Mouse (Mus musculus): ENCODE results near the gene Olfr1341. TPM values are rescaled to one million over a fixed set of nuclear protein-coding genes. Genes with fewer than 3 reads are reported as not detected.

Olfr1341 gene
- polyA plus RNA-seq, 1 experiment from 2014 or later: not detected

DNA sequence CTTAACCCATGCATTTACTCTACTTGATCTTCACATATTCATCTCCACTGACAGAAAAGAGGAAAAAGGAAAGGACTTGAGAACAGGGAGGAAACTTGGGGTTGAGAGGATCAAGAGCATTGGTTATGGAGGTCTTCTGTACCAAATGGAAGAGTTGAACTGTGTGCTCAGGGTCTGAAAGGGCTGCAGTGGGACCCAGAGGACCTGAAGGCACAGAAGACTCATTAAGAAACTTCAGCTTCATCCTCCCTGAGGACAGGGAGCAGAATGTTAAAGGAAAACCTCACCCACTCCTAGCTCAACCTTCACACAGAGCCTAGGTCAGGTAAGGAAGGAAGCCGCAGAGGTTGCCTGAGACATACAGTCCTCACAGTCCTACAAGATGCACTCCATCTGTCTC, 28.6 kb downstream of the Olfr1341 start, which contains the start of gene Olfr1339:
TSS of gene Olfr1339 (plus strand) at position 301 of the 400 bp plus-strand sequence.
- 100% methylated on average over 1 of the region's 1 CpGs for WGBS
- no peak for ATAC-seq (ENCODE audit: insufficient read depth, low FRiP score, low TSS enrichment)
- DNase-seq (ENCODE audit: low spot score): no peak

GRCm38 (mm10) chr4:118739574-118739973, 36.3 kb downstream of the Olfr1341 start:
- no peaks in the 10 kb centered on the region for H3K36me3 ChIP-seq (ENCODE audit: control insufficient read depth, insufficient read depth, low read length)
- no peak for ATAC-seq (ENCODE audit: insufficient read depth, low FRiP score, low TSS enrichment)
- no peak overlapping the region for H3K4me2 ChIP-seq (ENCODE audit: low read depth)
- DNase-seq (ENCODE audit: low spot score): no peak
- no peak overlapping the region for H3K9ac ChIP-seq (ENCODE audit: low read length)
- H3K27me3 ChIP-seq (ENCODE audit: control insufficient read depth, insufficient read depth, low read length): 0 out of 2 replicates have a peak, but pooled peaks cover 3% of the 10 kb centered on the region
- H3K9me3 ChIP-seq (ENCODE audit: control insufficient read depth, low read length): no peaks in the 10 kb centered on the region
- H3K27ac ChIP-seq (ENCODE audit: low read depth, low read length): no peak overlapping the region
- 73% methylated on average over 3 of the region's 3 CpGs for WGBS
- H3K4me3 ChIP-seq (ENCODE audit: low read depth, low read length): no peak overlapping the region
- no peaks in the 10 kb centered on the region for H3K4me1 ChIP-seq (ENCODE audit: control insufficient read depth, insufficient read depth, low read length)

More for the DNA sequence above, 28.6 kb downstream of the Olfr1341 start, which contains the start of gene Olfr1339:
- H3K4me3 ChIP-seq (ENCODE audit: low read depth, low read length): no peak within 1 kb of the TSS
- H3K36me3 ChIP-seq (ENCODE audit: control insufficient read depth, insufficient read depth, low read length): no peaks in the 10 kb centered on the region
- H3K9me3 ChIP-seq (ENCODE audit: control insufficient read depth, low read length): no peaks in the 10 kb centered on the region
- no peak within 1 kb of the TSS for H3K4me2 ChIP-seq (ENCODE audit: low read depth)
- H3K4me1 ChIP-seq (ENCODE audit: control insufficient read depth, insufficient read depth, low read length): no peaks in the 10 kb centered on the region
- H3K9ac ChIP-seq (ENCODE audit: low read length): no peak within 1 kb of the TSS
- no peaks in the 10 kb centered on the region for H3K27me3 ChIP-seq (ENCODE audit: control insufficient read depth, insufficient read depth, low read length)
- H3K27ac ChIP-seq (ENCODE audit: low read depth, low read length): no peak within 1 kb of the TSS

- WGBS: 6% methylated on average over 11 of the region's 11 CpGs
- H3K27ac ChIP-seq (ENCODE audit: low read depth, low read length): no peak overlapping the region
- H3K27me3 ChIP-seq (ENCODE audit: control insufficient read depth, insufficient read depth, low read length): 0 out of 2 replicates have a peak, but pooled peaks cover 3% of the 10 kb centered on the region
- H3K4me1 ChIP-seq (ENCODE audit: control insufficient read depth, insufficient read depth, low read length): no peaks in the 10 kb centered on the region
- no peak overlapping the region for H3K4me2 ChIP-seq (ENCODE audit: low read depth)
- no peak overlapping the region for H3K4me3 ChIP-seq (ENCODE audit: low read depth, low read length)
- H3K36me3 ChIP-seq (ENCODE audit: control insufficient read depth, insufficient read depth, low read length): no peaks in the 10 kb centered on the region
- no peak overlapping the region for H3K9ac ChIP-seq (ENCODE audit: low read length)
- DNase-seq (ENCODE audit: low spot score) (no peak), ATAC-seq (ENCODE audit: insufficient read depth, low FRiP score, low TSS enrichment) (no peak)
- no peaks in the 10 kb centered on the region for H3K9me3 ChIP-seq (ENCODE audit: control insufficient read depth, low read length)
Measured at GRCm38 (mm10) chr4:118740988-118741698, 37.8 kb downstream of the Olfr1341 start.

DNA sequence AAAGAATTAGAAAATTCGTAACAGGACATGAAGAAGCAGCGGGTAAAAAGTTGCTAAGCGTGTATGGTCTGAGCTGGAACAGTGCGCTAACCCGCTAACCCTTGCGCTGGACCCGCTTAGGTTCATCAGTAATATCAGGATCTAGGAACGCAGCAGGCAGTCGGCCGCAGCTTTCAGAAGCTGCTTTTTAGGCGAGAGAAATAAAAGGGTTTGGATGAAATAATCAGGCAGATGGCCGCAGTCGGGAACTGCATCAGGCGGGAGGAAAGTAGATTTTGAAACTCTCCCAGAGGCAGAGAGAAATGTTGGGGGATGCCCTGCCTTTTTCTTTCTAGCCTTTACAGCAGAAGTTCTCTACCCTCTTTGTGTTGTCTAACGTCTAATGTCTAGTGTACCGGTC, 38.6 kb downstream of the Olfr1341 start:
- no peak overlapping the region for H3K9ac ChIP-seq (ENCODE audit: low read length)
- H3K4me1 ChIP-seq (ENCODE audit: control insufficient read depth, insufficient read depth, low read length): no peaks in the 10 kb centered on the region
- H3K27me3 ChIP-seq (ENCODE audit: control insufficient read depth, insufficient read depth, low read length): 0 out of 2 replicates have a peak, but pooled peaks cover 3% of the 10 kb centered on the region
- no peak overlapping the region for H3K4me3 ChIP-seq (ENCODE audit: low read depth, low read length)
- ATAC-seq (ENCODE audit: insufficient read depth, low FRiP score, low TSS enrichment): no peak
- no peaks in the 10 kb centered on the region for H3K9me3 ChIP-seq (ENCODE audit: control insufficient read depth, low read length)
- no peak overlapping the region for H3K4me2 ChIP-seq (ENCODE audit: low read depth)
- no peak for DNase-seq (ENCODE audit: low spot score)
- no peaks in the 10 kb centered on the region for H3K36me3 ChIP-seq (ENCODE audit: control insufficient read depth, insufficient read depth, low read length)
- WGBS: 6% methylated on average over 16 of the region's 16 CpGs
- H3K27ac ChIP-seq (ENCODE audit: low read depth, low read length): no peak overlapping the region

DNA sequence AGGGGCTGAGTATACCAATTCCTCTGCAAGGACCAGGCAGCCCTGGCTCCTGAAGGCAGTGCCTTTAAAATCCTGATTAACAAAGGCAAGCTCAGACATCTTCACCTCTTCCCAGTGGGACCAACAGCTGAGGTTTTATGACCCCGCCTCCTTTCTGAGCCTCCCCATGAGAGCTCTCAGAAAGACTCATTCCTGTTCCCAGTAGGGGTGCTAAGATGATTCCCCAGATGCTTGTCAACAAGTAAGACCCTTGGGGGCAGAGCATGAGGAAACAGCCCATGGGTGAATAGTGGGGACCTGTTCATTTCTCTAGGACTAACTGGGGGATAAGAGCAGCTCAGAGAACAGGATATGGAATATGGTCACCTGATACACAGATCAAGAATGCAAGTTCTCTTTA, 55.3 kb downstream of the Olfr1341 start, which contains the start of gene Olfr1338:
TSS of gene Olfr1338 (minus strand) at position 101 of the 400 bp plus-strand sequence.
- ATAC-seq (ENCODE audit: insufficient read depth, low FRiP score, low TSS enrichment) (no peak), DNase-seq (ENCODE audit: low spot score) (no peak)
- Histone ChIP-seq H3K4me2 (ENCODE audit: low read depth) (no peak within 1 kb of the TSS), H3K27me3 (ENCODE audit: control insufficient read depth, insufficient read depth, low read length) (no peaks in the 10 kb centered on the region), H3K36me3 (ENCODE audit: control insufficient read depth, insufficient read depth, low read length) (no peaks in the 10 kb centered on the region), H3K4me1 (ENCODE audit: control insufficient read depth, insufficient read depth, low read length) (no peaks in the 10 kb centered on the region), H3K9me3 (ENCODE audit: control insufficient read depth, low read length) (no peaks in the 10 kb centered on the region), H3K4me3 (ENCODE audit: low read depth, low read length) (no peak within 1 kb of the TSS), H3K27ac (ENCODE audit: low read depth, low read length) (no peak within 1 kb of the TSS), H3K9ac (ENCODE audit: low read length) (no peak within 1 kb of the TSS)
- 67% methylated on average over 1 of the region's 1 CpGs for WGBS

Other genes starting within 250 kb of the Olfr1341 start
- gene Mpl, start 246.0 kb upstream of the Olfr1341 start, polyA plus RNA-seq (2014; fragmentation: Nextera tagmentation; extraction: Ambion mirVana): 1.0 and 2.1 TPM in 2 replicates
- 14.5 and 14.8 TPM in 2 replicates for gene Tie1, start 213.5 kb upstream of the Olfr1341 start, polyA plus RNA-seq (2014; fragmentation: Nextera tagmentation; extraction: Ambion mirVana)
- 0.43 and 0.74 TPM in 2 replicates for gene 2610528J11Rik, start 176.5 kb upstream of the Olfr1341 start, polyA plus RNA-seq (2014; fragmentation: Nextera tagmentation; extraction: Ambion mirVana)
- gene Tmem125, start 159.5 kb upstream of the Olfr1341 start, polyA plus RNA-seq (2014; fragmentation: Nextera tagmentation; extraction: Ambion mirVana): 0.66 TPM in 1 of 2 replicates, not detected in the other
- 0.47 and 0.48 TPM in 2 replicates for gene Cfap57, start 82.7 kb upstream of the Olfr1341 start, polyA plus RNA-seq (2014; fragmentation: Nextera tagmentation; extraction: Ambion mirVana)
- 165 and 170 TPM in 2 replicates for gene Ebna1bp2, start 82.7 kb upstream of the Olfr1341 start, polyA plus RNA-seq (2014; fragmentation: Nextera tagmentation; extraction: Ambion mirVana)
- gene Olfr62, start 44.6 kb upstream of the Olfr1341 start, polyA plus RNA-seq (2014; fragmentation: Nextera tagmentation; extraction: Ambion mirVana): not detected in 2 replicates
- gene Olfr1342, start 10.8 kb upstream of the Olfr1341 start, polyA plus RNA-seq (2014; fragmentation: Nextera tagmentation; extraction: Ambion mirVana): not detected in 2 replicates
- not detected in 2 replicates for gene Olfr1340, start 16.6 kb downstream of the Olfr1341 start, polyA plus RNA-seq (2014; fragmentation: Nextera tagmentation; extraction: Ambion mirVana)
- not detected in 2 replicates for gene Olfr1339, start 28.7 kb downstream of the Olfr1341 start, polyA plus RNA-seq (2014; fragmentation: Nextera tagmentation; extraction: Ambion mirVana)
- gene Olfr1338, start 55.2 kb downstream of the Olfr1341 start, polyA plus RNA-seq (2014; fragmentation: Nextera tagmentation; extraction: Ambion mirVana): not detected in 2 replicates
- gene Olfr1337, start 79.1 kb downstream of the Olfr1341 start, polyA plus RNA-seq (2014; fragmentation: Nextera tagmentation; extraction: Ambion mirVana): not detected in 2 replicates
- gene Olfr1335, start 106.4 kb downstream of the Olfr1341 start, polyA plus RNA-seq (2014; fragmentation: Nextera tagmentation; extraction: Ambion mirVana): not detected in 2 replicates
- not detected in 2 replicates for gene Olfr1333, start 132.8 kb downstream of the Olfr1341 start, polyA plus RNA-seq (2014; fragmentation: Nextera tagmentation; extraction: Ambion mirVana)
- gene Olfr1331, start 161.1 kb downstream of the Olfr1341 start, polyA plus RNA-seq (2014; fragmentation: Nextera tagmentation; extraction: Ambion mirVana): not detected in 2 replicates
- gene Olfr1330, start 185.1 kb downstream of the Olfr1341 start, polyA plus RNA-seq (2014; fragmentation: Nextera tagmentation; extraction: Ambion mirVana): not detected in 2 replicates
- not detected in 2 replicates for gene Olfr1329, start 213.9 kb downstream of the Olfr1341 start, polyA plus RNA-seq (2014; fragmentation: Nextera tagmentation; extraction: Ambion mirVana)
- not detected in 2 replicates for gene Olfr1328, start 235.1 kb downstream of the Olfr1341 start, polyA plus RNA-seq (2014; fragmentation: Nextera tagmentation; extraction: Ambion mirVana)